Mouse (Mus musculus) cerebellum, postnatal 14 days (tissue): Measurements from ENCODE around the gene Deaf1.

Source experiments
- DNase-seq, 2 experiments: peaks; one replicate each; pipeline ENCODE4 v3.0.0; 2021; ENCODE audit warnings: mixed read lengths in 2 of 2

Deaf1 gene

GRCm38 (mm10) chr7:141327469-141328372 is at the start of gene Deaf1, which contains the start of gene Tmem80:
Gene Deaf1, minus strand, starts transcription at chr7:141327690.
Gene Tmem80, plus strand, starts transcription at chr7:141327739.
- DNase-seq = peak; percentile 100

- DNase-seq = no peak
Observed at GRCm38 (mm10) chr7:141374399-141374798, 46.9 kb upstream of the Deaf1 start.

- DNase-seq = peak in 1 of 2 experiments; percentile 50
Observed at GRCm38 (mm10) chr7:141373611-141374010, 46.1 kb upstream of the Deaf1 start.

- DNase-seq = no peak
Observed at GRCm38 (mm10) chr7:141371942-141372595, 44.6 kb upstream of the Deaf1 start.

- DNase-seq = no peak
Observed at GRCm38 (mm10) chr7:141369918-141370317, 42.4 kb upstream of the Deaf1 start.

- no peak for DNase-seq
Observed at GRCm38 (mm10) chr7:141367358-141367757, 39.9 kb upstream of the Deaf1 start.

GRCm38 (mm10) chr7:141365049-141365445 is 37.6 kb upstream of the Deaf1 start:
- DNase-seq = no peak

- no peak for DNase-seq
Observed at GRCm38 (mm10) chr7:141364349-141365048, 37.0 kb upstream of the Deaf1 start.

- DNase-seq = no peak
Observed at GRCm38 (mm10) chr7:141363752-141364125, 36.2 kb upstream of the Deaf1 start.

- peak; percentile 93 for DNase-seq
Observed at GRCm38 (mm10) chr7:141363106-141363751, 35.7 kb upstream of the Deaf1 start.

GRCm38 (mm10) chr7:141361510-141361909 is 34.0 kb upstream of the Deaf1 start:
- DNase-seq = peak; percentile 84 to 89

- peak; percentile 47 to 69 for DNase-seq
Observed at GRCm38 (mm10) chr7:141356971-141357370, 29.5 kb upstream of the Deaf1 start.

- DNase-seq = peak; percentile 80 to 86
Observed at GRCm38 (mm10) chr7:141355626-141356326, 28.3 kb upstream of the Deaf1 start.

GRCm38 (mm10) chr7:141355051-141355450 is 27.6 kb upstream of the Deaf1 start:
- DNase-seq = peak; percentile 57 to 60

GRCm38 (mm10) chr7:141351061-141351460 is 23.6 kb upstream of the Deaf1 start:
- DNase-seq = no peak

GRCm38 (mm10) chr7:141344787-141345186 is 17.3 kb upstream of the Deaf1 start:
- DNase-seq = no peak

- DNase-seq = no peak
Observed at GRCm38 (mm10) chr7:141343696-141344095, 16.2 kb upstream of the Deaf1 start.

- no peak for DNase-seq
Observed at GRCm38 (mm10) chr7:141343230-141343629, 15.7 kb upstream of the Deaf1 start.

GRCm38 (mm10) chr7:141341689-141342226 is 14.3 kb upstream of the Deaf1 start:
- DNase-seq = no peak

- DNase-seq = no peak
Observed at GRCm38 (mm10) chr7:141340476-141340875, 13.0 kb upstream of the Deaf1 start.

GRCm38 (mm10) chr7:141340023-141340422 is 12.5 kb upstream of the Deaf1 start:
- DNase-seq = no peak
